Mouse (Mus musculus): ENCODE measurements at regions not wholly inside any gene's neighbourhood (a gene's known extent, or its start where the extent isn't known, plus 50 kb on each side); places are given as distances from the start of the nearest gene placed in this dataset.

GRCm38 (mm10) chr7:130042296-130042910 is 450.7 kb downstream of the Wdr11 start:
- DNase-seq, result no peak

GRCm38 (mm10) chr7:130043397-130044234 is 452.0 kb downstream of the Wdr11 start:
- peak in 1 of 2 experiments; percentile 63 for DNase-seq

- no peak for DNase-seq
Measured at GRCm38 (mm10) chr7:130044235-130044553, 452.5 kb downstream of the Wdr11 start.

GRCm38 (mm10) chr7:130044581-130044980 is 452.9 kb downstream of the Wdr11 start:
- no peak for DNase-seq

GRCm38 (mm10) chr7:130046086-130046485 is 454.4 kb downstream of the Wdr11 start:
- no peak for DNase-seq

GRCm38 (mm10) chr7:130047293-130048034 is 455.8 kb downstream of the Wdr11 start:
- no peak for DNase-seq

- no peak for DNase-seq
Measured at GRCm38 (mm10) chr7:130048106-130048772, 456.6 kb downstream of the Wdr11 start.

GRCm38 (mm10) chr7:130049461-130049860 is 457.8 kb downstream of the Wdr11 start:
- DNase-seq, result no peak

GRCm38 (mm10) chr7:130050120-130050519 is 458.5 kb downstream of the Wdr11 start:
- no peak for DNase-seq

GRCm38 (mm10) chr7:130052376-130052775 is 460.7 kb downstream of the Wdr11 start:
- DNase-seq, result no peak

GRCm38 (mm10) chr7:130057708-130058107 is 462.5 kb downstream of the Ate1 start:
- no peak for DNase-seq

- DNase-seq, result no peak
Measured at GRCm38 (mm10) chr7:130058267-130058666, 461.9 kb downstream of the Ate1 start.

GRCm38 (mm10) chr7:130059684-130060607 is 460.2 kb downstream of the Ate1 start:
- no peak for DNase-seq

- peak in 1 of 2 experiments; percentile 27 for DNase-seq
Measured at GRCm38 (mm10) chr7:130064500-130064899, 455.7 kb downstream of the Ate1 start.

GRCm38 (mm10) chr7:130068316-130068715 is 451.9 kb downstream of the Ate1 start:
- DNase-seq, result peak; percentile 19 to 29

GRCm38 (mm10) chr7:130073388-130073787 is 446.8 kb downstream of the Ate1 start:
- peak; percentile 36 to 58 for DNase-seq

GRCm38 (mm10) chr7:130073890-130074819 is 446.0 kb downstream of the Ate1 start:
- peak; percentile 59 for DNase-seq

GRCm38 (mm10) chr7:130082662-130083061 is 437.5 kb downstream of the Ate1 start:
- DNase-seq, result no peak

GRCm38 (mm10) chr7:130085706-130086105 is 434.5 kb downstream of the Ate1 start:
- DNase-seq, result no peak

- no peak for DNase-seq
Measured at GRCm38 (mm10) chr7:130089896-130090610, 430.1 kb downstream of the Ate1 start.
